11 mouse cellular contexts compared by ENCODE assay signal in genomic region chr11:84526451-84526850, GRCm38 (mm10). TPM values are rescaled to one million over a fixed set of nuclear protein-coding genes. Genes with fewer than 3 reads are reported as not detected.
A peak's percentile ranks its signal among the peaks of the same experiment; 100 is the strongest.
DNase-seq lines count a peak whose midpoint lies in the region; ATAC-seq and TF ChIP-seq lines count a peak whose summit lies in the region.
"Had no signal": no experiment of that assay in that cellular context is flagged by ENCODE, and none has a peak within 500 bp of the region (broad histone marks: within the 10 kb centered on the region; RNA-seq: fewer than 3 reads in every experiment).

No protein-coding gene starts in this region.

- no peak overlapping the region for H3K27ac ChIP-seq in cerebellum, adult 2 months (ENCODE audit: insufficient read depth, low read length)
- H3K27ac ChIP-seq in lung, postnatal 0 days (ENCODE audit: low read length) = no peak overlapping the region
- H3K27ac ChIP-seq in limb, embryonic 11.5 days (replicated peaks; ENCODE audit: low read depth, low read length) = no peak overlapping the region
- no peak overlapping the region for H3K27ac ChIP-seq in small intestine, adult 2 months (ENCODE audit: insufficient read depth, low read depth, low read length)

- no peak overlapping the region for H3K4me2 ChIP-seq in lung, postnatal 0 days (replicated peaks; ENCODE audit: low read depth, low read length)
- H3K4me2 ChIP-seq in limb, embryonic 11.5 days (ENCODE audit: low read depth, severe bottlenecking) = no peak overlapping the region

- no peaks in the 10 kb centered on the region; the same call in 1 of the 2 replicates for H3K27me3 ChIP-seq in cerebellum, adult 2 months (ENCODE audit: control insufficient read depth, insufficient read depth, low read length)
- H3K27me3 ChIP-seq in lung, postnatal 0 days (replicated peaks; ENCODE audit: insufficient read depth, low read length) = peaks cover 96% of the 10 kb centered on the region
- H3K27me3 ChIP-seq in limb, embryonic 11.5 days (ENCODE audit: control insufficient read depth, insufficient read depth, low read length) = peaks cover 89% of the 10 kb centered on the region
- H3K27me3 ChIP-seq in small intestine, adult 2 months (ENCODE audit: control insufficient read depth, insufficient read depth, low read length) = peaks cover 91% of the 10 kb centered on the region

- H3K36me3 ChIP-seq in lung, postnatal 0 days (ENCODE audit: insufficient read depth, low read length) = no peaks in the 10 kb centered on the region
- H3K36me3 ChIP-seq in limb, embryonic 11.5 days (ENCODE audit: control insufficient read depth, insufficient read depth, low read length) = no peaks in the 10 kb centered on the region
- no peaks in the 10 kb centered on the region for H3K36me3 ChIP-seq in small intestine, adult 2 months (ENCODE audit: control insufficient read depth, insufficient read depth, low read length)

- H3K4me3 ChIP-seq in cerebellum, adult 2 months (replicated peaks; ENCODE audit: insufficient read depth, low read depth, low read length) = peak overlapping the region; percentile 99
- H3K4me3 ChIP-seq in lung, postnatal 0 days (ENCODE audit: low read depth, low read length) = peak overlapping the region; percentile 36; the same call in 1 of the 2 replicates
- H3K4me3 ChIP-seq in limb, embryonic 11.5 days (ENCODE audit: low read depth, low read length) = 0 out of 2 replicates have a peak overlapping the region, but pooled peaks have one; percentile 41
- H3K4me3 ChIP-seq in small intestine, adult 2 months (ENCODE audit: low read depth, low read length) = 0 out of 2 replicates have a peak overlapping the region, but pooled peaks have one; percentile 49

- H3K9me3 ChIP-seq in lung, postnatal 0 days (ENCODE audit: low read length) = no peaks in the 10 kb centered on the region
- no peaks in the 10 kb centered on the region for H3K9me3 ChIP-seq in limb, embryonic 11.5 days (ENCODE audit: control insufficient read depth, low read length)

- TF ChIP-seq CTCF in cerebellum, adult 2 months (IDR thresholded peaks at IDR 0.05; ENCODE audit: borderline replicate concordance, insufficient read depth, low read depth, low read length) = no peak
- no peak for TF ChIP-seq CTCF in lung, postnatal 0 days (IDR thresholded peaks at IDR 0.05)
- TF ChIP-seq CTCF in small intestine, adult 2 months (IDR thresholded peaks at IDR 0.05; ENCODE audit: extremely low read depth, insufficient read length, insufficient replicate concordance, low read depth, low read length) = no peak

- WGBS in cerebellum, adult 2 months = 6% methylated on average over 10 of the region's 10 CpGs
- WGBS in lung, postnatal 0 days = under 1% methylated on average over 10 of the region's 10 CpGs
- 0% methylated on average over 10 of the region's 10 CpGs for WGBS in limb, embryonic 11.5 days
- 4% methylated on average over 10 of the region's 10 CpGs for WGBS in small intestine, adult 2 months

- no peak for TF ChIP-seq EP300 in lung, postnatal 0 days (IDR thresholded peaks at IDR 0.05)

- no peak for TF ChIP-seq POLR2A in cerebellum, adult 2 months (IDR thresholded peaks at IDR 0.05; ENCODE audit: borderline replicate concordance, insufficient read depth, low read length)
- no peak for TF ChIP-seq POLR2A in small intestine, adult 2 months (IDR thresholded peaks at IDR 0.05; ENCODE audit: low read depth, low read length)

- no peak for ATAC-seq in lung, postnatal 0 days
- ATAC-seq in limb, embryonic 11.5 days (ENCODE audit: insufficient number of reproducible peaks, low FRiP score, low TSS enrichment, low read depth) = no peak

- peaks cover 4% of the 10 kb centered on the region; the same call in 1 of the 2 replicates for H3K4me1 ChIP-seq in cerebellum, adult 2 months (ENCODE audit: control insufficient read depth, insufficient read depth, low read length)
- peaks cover 29% of the 10 kb centered on the region; the same call in 1 of the 2 replicates for H3K4me1 ChIP-seq in lung, postnatal 0 days (ENCODE audit: insufficient read depth, low read depth, low read length)
- peaks cover 9% of the 10 kb centered on the region for H3K4me1 ChIP-seq in limb, embryonic 11.5 days (ENCODE audit: control insufficient read depth, insufficient read depth, low read length)
- H3K4me1 ChIP-seq in small intestine, adult 2 months (ENCODE audit: control insufficient read depth, insufficient read depth, insufficient read length, low read length) = peaks cover 14% of the 10 kb centered on the region

- no peak for DNase-seq in cerebellum, adult 2 months
- no peak for DNase-seq in cerebellum, adult 8-10 months
- no peak for DNase-seq in lung, postnatal 0 days (ENCODE audit: low spot score)
- no peak for DNase-seq in lung, postnatal 25 days (ENCODE audit: low spot score)
- DNase-seq in limb, embryonic 11.5 days (ENCODE audit: low spot score) = no peak
- no peak for DNase-seq in layer of hippocampus, postnatal 25 days (ENCODE audit: extremely low spot score in 1 of 2, low spot score in 1 of 2)
- DNase-seq in gastrocnemius, adult 18-20 months (ENCODE audit: low spot score) = no peak

- no peak overlapping the region for H3K9ac ChIP-seq in lung, postnatal 0 days (replicated peaks; ENCODE audit: low read depth)
- no peak overlapping the region for H3K9ac ChIP-seq in limb, embryonic 11.5 days (ENCODE audit: low read length)

RNA-seq across cellular contexts. Expression of gene Lhx1, which starts 1.1 kb away (rescaled TPM):
- 37.3 and 43.9 TPM in 2 replicates for polyA plus RNA-seq in cerebellum, adult 2 months (2012; rRNA removed)
- 0.26 TPM in 2 replicates for polyA plus RNA-seq in lung, postnatal 0 days (2015; fragmentation: Nextera tagmentation; extraction: Ambion mirVana)
- polyA plus RNA-seq in limb, embryonic 11.5 days (2014; fragmentation: Nextera tagmentation; extraction: Ambion mirVana) = 0.36 and 0.60 TPM in 2 replicates
- polyA plus RNA-seq in small intestine, adult 2 months (2012; rRNA removed) = 0.14 and 0.49 TPM in 2 replicates
- total RNA-seq in layer of hippocampus, postnatal 25 days (2021) = under 1 TPM; 0.42 to 0.45 TPM
- total RNA-seq in gastrocnemius, adult 18-20 months (2021) = not detected
- total RNA-seq: common myeloid progenitor, adult 5-6 weeks; megakaryocyte-erythroid progenitor cell, adult 5-6 weeks had no signal
- polyA plus RNA-seq: spleen, adult 2 months had no signal

RNA-seq across cellular contexts. Expression of gene Aatf, which starts 13.1 kb away (rescaled TPM):
- 14.0 and 14.1 TPM in 2 replicates for polyA plus RNA-seq in cerebellum, adult 2 months (2012; rRNA removed)
- 19.4 and 20.9 TPM in 2 replicates for polyA plus RNA-seq in lung, postnatal 0 days (2015; fragmentation: Nextera tagmentation; extraction: Ambion mirVana)
- 51.1 and 53.3 TPM in 2 replicates for polyA plus RNA-seq in limb, embryonic 11.5 days (2014; fragmentation: Nextera tagmentation; extraction: Ambion mirVana)
- 2.2 and 4.7 TPM in 2 replicates for polyA plus RNA-seq in small intestine, adult 2 months (2012; rRNA removed)
- 10 to 100 TPM; 20.1 to 21.9 TPM for total RNA-seq in layer of hippocampus, postnatal 25 days (2021)
- 10 to 100 TPM; 12.1 to 13.4 TPM for total RNA-seq in gastrocnemius, adult 18-20 months (2021)

Comparison
In these comparisons a context has a peak if more than half of its experiments do, and no peak if none do; other contexts are left out.
1. H3K4me3 ChIP-seq: peak in every context shown above with its lines; median percentile 99 in cerebellum, adult 2 months; 49 in small intestine, adult 2 months; 41 in limb, embryonic 11.5 days; 36 in lung, postnatal 0 days.
2. RNA of gene Lhx1, which starts 1.1 kb away (polyA plus RNA-seq): 37.3 to 43.9 TPM in cerebellum, adult 2 months; 0.14 to 0.49 TPM in small intestine, adult 2 months, 0.36 to 0.60 TPM in limb, embryonic 11.5 days and 0.26 TPM in lung, postnatal 0 days; every median in the first group is over 10 times any median in the second.